Mouse (Mus musculus): ENCODE data around the gene Tnpo1. TPM values are rescaled to one million over a fixed set of nuclear protein-coding genes. Genes with fewer than 3 reads are reported as not detected.

Tnpo1 gene
- polyA plus RNA-seq, 1 experiment from 2014 or later = 24.5 TPM

GRCm38 (mm10) chr13:98804480-98804879 is 121.7 kb downstream of the Tnpo1 start:
- ATAC-seq = no peak
- no peak for TF ChIP-seq CTCF (IDR thresholded peaks at IDR 0.05; ENCODE audit: low read depth)
- WGBS = 85% methylated on average over 1 of the region's 1 CpGs

GRCm38 (mm10) chr13:98803699-98804098 is 122.5 kb downstream of the Tnpo1 start:
- no peak for ATAC-seq
- Histone ChIP-seq H3K27me3 (replicated peaks; ENCODE audit: control insufficient read depth, insufficient read depth, low read length) (no peaks in the 10 kb centered on the region), H3K36me3 (ENCODE audit: control insufficient read depth, insufficient read depth) (peaks cover 43% of the 10 kb centered on the region), H3K4me3 (ENCODE audit: low read depth, low read length) (no peak overlapping the region), H3K27ac (ENCODE audit: low read depth, low read length) (no peak overlapping the region), H3K9me3 (ENCODE audit: control insufficient read depth) (no peaks in the 10 kb centered on the region), H3K4me2 (replicated peaks; ENCODE audit: low read depth) (no peak overlapping the region), H3K4me1 (replicated peaks; ENCODE audit: control insufficient read depth, insufficient read depth, low read length) (no peaks in the 10 kb centered on the region), H3K9ac (ENCODE audit: low read depth, low read length) (no peak overlapping the region)
- WGBS = 73% methylated on average over 4 of the region's 4 CpGs
- TF ChIP-seq CTCF (IDR thresholded peaks at IDR 0.05; ENCODE audit: low read depth) = no peak

More at GRCm38 (mm10) chr13:98804480-98804879, 121.7 kb downstream of the Tnpo1 start:
- no peak overlapping the region for H3K9ac ChIP-seq (ENCODE audit: low read depth, low read length)
- no peaks in the 10 kb centered on the region for H3K4me1 ChIP-seq (replicated peaks; ENCODE audit: control insufficient read depth, insufficient read depth, low read length)
- peaks cover 35% of the 10 kb centered on the region for H3K36me3 ChIP-seq (ENCODE audit: control insufficient read depth, insufficient read depth)
- H3K4me3 ChIP-seq (ENCODE audit: low read depth, low read length) = no peak overlapping the region
- no peaks in the 10 kb centered on the region for H3K27me3 ChIP-seq (replicated peaks; ENCODE audit: control insufficient read depth, insufficient read depth, low read length)
- no peaks in the 10 kb centered on the region for H3K9me3 ChIP-seq (ENCODE audit: control insufficient read depth)
- H3K4me2 ChIP-seq (replicated peaks; ENCODE audit: low read depth) = no peak overlapping the region
- H3K27ac ChIP-seq (ENCODE audit: low read depth, low read length) = no peak overlapping the region

- 80% methylated on average over 3 of the region's 3 CpGs for WGBS
- peaks cover 46% of the 10 kb centered on the region for H3K36me3 ChIP-seq (ENCODE audit: control insufficient read depth, insufficient read depth)
- no peak for TF ChIP-seq CTCF (IDR thresholded peaks at IDR 0.05; ENCODE audit: low read depth)
- no peaks in the 10 kb centered on the region for H3K4me1 ChIP-seq (replicated peaks; ENCODE audit: control insufficient read depth, insufficient read depth, low read length)
- H3K4me3 ChIP-seq (ENCODE audit: low read depth, low read length) = no peak overlapping the region
- H3K9ac ChIP-seq (ENCODE audit: low read depth, low read length) = no peak overlapping the region
- no peak for ATAC-seq
- no peaks in the 10 kb centered on the region for H3K9me3 ChIP-seq (ENCODE audit: control insufficient read depth)
- no peak overlapping the region for H3K4me2 ChIP-seq (replicated peaks; ENCODE audit: low read depth)
- H3K27ac ChIP-seq (ENCODE audit: low read depth, low read length) = peak overlapping the region; percentile 35; the same call in 1 of the 2 replicates
- H3K27me3 ChIP-seq (replicated peaks; ENCODE audit: control insufficient read depth, insufficient read depth, low read length) = no peaks in the 10 kb centered on the region
These were observed 123.2 kb downstream of the Tnpo1 start for GRCm38 (mm10) chr13:98802957-98803356.

GRCm38 (mm10) chr13:98795511-98795910 is 130.7 kb downstream of the Tnpo1 start:
- no peaks in the 10 kb centered on the region for H3K27me3 ChIP-seq (replicated peaks; ENCODE audit: control insufficient read depth, insufficient read depth, low read length)
- no peak overlapping the region for H3K9ac ChIP-seq (ENCODE audit: low read depth, low read length)
- ATAC-seq = no peak
- no peak overlapping the region for H3K27ac ChIP-seq (ENCODE audit: low read depth, low read length)
- H3K4me1 ChIP-seq (replicated peaks; ENCODE audit: control insufficient read depth, insufficient read depth, low read length) = no peaks in the 10 kb centered on the region
- WGBS = 95% methylated on average over 3 of the region's 3 CpGs
- no peak for TF ChIP-seq CTCF (IDR thresholded peaks at IDR 0.05; ENCODE audit: low read depth)
- no peak overlapping the region for H3K4me2 ChIP-seq (replicated peaks; ENCODE audit: low read depth)
- no peaks in the 10 kb centered on the region for H3K9me3 ChIP-seq (ENCODE audit: control insufficient read depth)
- H3K36me3 ChIP-seq (ENCODE audit: control insufficient read depth, insufficient read depth) = peaks cover 39% of the 10 kb centered on the region
- H3K4me3 ChIP-seq (ENCODE audit: low read depth, low read length) = no peak overlapping the region

GRCm38 (mm10) chr13:98792864-98793263 is 133.3 kb downstream of the Tnpo1 start:
- Histone ChIP-seq H3K27me3 (replicated peaks; ENCODE audit: control insufficient read depth, insufficient read depth, low read length) (no peaks in the 10 kb centered on the region), H3K4me3 (ENCODE audit: low read depth, low read length) (no peak overlapping the region), H3K9me3 (ENCODE audit: control insufficient read depth) (no peaks in the 10 kb centered on the region), H3K36me3 (ENCODE audit: control insufficient read depth, insufficient read depth) (peaks cover 24% of the 10 kb centered on the region), H3K27ac (ENCODE audit: low read depth, low read length) (no peak overlapping the region), H3K4me1 (replicated peaks; ENCODE audit: control insufficient read depth, insufficient read depth, low read length) (no peaks in the 10 kb centered on the region), H3K4me2 (replicated peaks; ENCODE audit: low read depth) (no peak overlapping the region), H3K9ac (ENCODE audit: low read depth, low read length) (no peak overlapping the region)
- 100% methylated on average over 1 of the region's 1 CpGs for WGBS
- no peak for ATAC-seq
- TF ChIP-seq CTCF (IDR thresholded peaks at IDR 0.05; ENCODE audit: low read depth) = no peak

GRCm38 (mm10) chr13:98791693-98792092 is 134.5 kb downstream of the Tnpo1 start:
- ATAC-seq = no peak
- no peak overlapping the region for H3K27ac ChIP-seq (ENCODE audit: low read depth, low read length)
- H3K27me3 ChIP-seq (replicated peaks; ENCODE audit: control insufficient read depth, insufficient read depth, low read length) = no peaks in the 10 kb centered on the region
- H3K4me2 ChIP-seq (replicated peaks; ENCODE audit: low read depth) = no peak overlapping the region
- WGBS = 97% methylated on average over 1 of the region's 1 CpGs
- TF ChIP-seq CTCF (IDR thresholded peaks at IDR 0.05; ENCODE audit: low read depth) = no peak
- H3K9me3 ChIP-seq (ENCODE audit: control insufficient read depth) = no peaks in the 10 kb centered on the region
- no peak overlapping the region for H3K4me3 ChIP-seq (ENCODE audit: low read depth, low read length)
- H3K36me3 ChIP-seq (ENCODE audit: control insufficient read depth, insufficient read depth) = peaks cover 17% of the 10 kb centered on the region
- no peak overlapping the region for H3K9ac ChIP-seq (ENCODE audit: low read depth, low read length)
- no peaks in the 10 kb centered on the region for H3K4me1 ChIP-seq (replicated peaks; ENCODE audit: control insufficient read depth, insufficient read depth, low read length)

Other genes starting within 250 kb of the Tnpo1 start
- 48.6 and 56.7 TPM in 2 replicates for gene Tmem171, start 231.6 kb downstream of the Tnpo1 start, polyA plus RNA-seq (2015; fragmentation: Nextera tagmentation; extraction: Ambion mirVana)
- gene Fcho2, start 110.9 kb downstream of the Tnpo1 start, polyA plus RNA-seq (2015; fragmentation: Nextera tagmentation; extraction: Ambion mirVana) = 24.7 and 30.3 TPM in 2 replicates
- not detected in 2 replicates for gene 1700024P04Rik, start 58.2 kb upstream of the Tnpo1 start, polyA plus RNA-seq (2015; fragmentation: Nextera tagmentation; extraction: Ambion mirVana)